ENCODE assay signal across 29 mouse cellular contexts in genomic region chr9:107281241-107281987, GRCm38 (mm10). TPM values are rescaled to one million over a fixed set of nuclear protein-coding genes. Genes with fewer than 3 reads are reported as not detected.
DNase-seq lines count a peak whose midpoint lies in the region; ATAC-seq and TF ChIP-seq lines count a peak whose summit lies in the region.
"Had no signal": no experiment of that assay in that cellular context is flagged by ENCODE, and none has a peak within 500 bp of the region (broad histone marks: within the 10 kb centered on the region; RNA-seq: fewer than 3 reads in every experiment).

No protein-coding gene starts in this region.

- peaks cover 58% of the 10 kb centered on the region for H3K4me1 ChIP-seq in liver, embryonic 12.5 days
- peaks cover 12% of the 10 kb centered on the region; the same call in 1 of the 2 replicates for H3K4me1 ChIP-seq in hindbrain, postnatal 0 days (ENCODE audit: insufficient read depth, low read length)

- H3K4me3 ChIP-seq in liver, embryonic 12.5 days, result no peak overlapping the region
- no peak overlapping the region for H3K4me3 ChIP-seq in hindbrain, postnatal 0 days (ENCODE audit: low read length)
- H3K4me3 ChIP-seq: erythroblast, embryonic 14.5 days; heart, embryonic 10.5 days; heart, embryonic 15.5 days; hindbrain, embryonic 12.5 days; limb, embryonic 10.5 days; limb, embryonic 15.5 days; midbrain, embryonic 15.5 days; neural tube, embryonic 15.5 days; stomach, embryonic 15.5 days had no signal

- ATAC-seq in liver, embryonic 12.5 days, result no peak
- ATAC-seq in hindbrain, postnatal 0 days, result no peak
- ATAC-seq: forebrain, embryonic 16.5 days; intestine, embryonic 16.5 days; midbrain, embryonic 15.5 days had no signal

- H3K27ac ChIP-seq in liver, embryonic 12.5 days, result peak overlapping the region; percentile 40; the same call in 1 of the 2 replicates
- no peak overlapping the region for H3K27ac ChIP-seq in hindbrain, postnatal 0 days
- H3K27ac ChIP-seq: heart, embryonic 10.5 days; hindbrain, embryonic 12.5 days; limb, embryonic 10.5 days; midbrain, embryonic 15.5 days; neural tube, embryonic 15.5 days had no signal

- WGBS in liver, embryonic 12.5 days (ENCODE audit: insufficient replicate concordance), result 67% methylated on average over 5 of the region's 5 CpGs
- WGBS in hindbrain, postnatal 0 days, result 90% methylated on average over 5 of the region's 5 CpGs

- H3K9me3 ChIP-seq in liver, embryonic 12.5 days (replicated peaks), result no peaks in the 10 kb centered on the region
- H3K9me3 ChIP-seq in hindbrain, postnatal 0 days (ENCODE audit: low read length), result no peaks in the 10 kb centered on the region
- H3K9me3 ChIP-seq: heart, embryonic 10.5 days; heart, embryonic 15.5 days; hindbrain, embryonic 12.5 days; limb, embryonic 10.5 days; limb, embryonic 15.5 days; midbrain, embryonic 15.5 days; neural tube, embryonic 15.5 days; stomach, embryonic 15.5 days had no signal

- H3K27me3 ChIP-seq in liver, embryonic 12.5 days (replicated peaks), result no peaks in the 10 kb centered on the region
- H3K27me3 ChIP-seq in hindbrain, postnatal 0 days (ENCODE audit: insufficient read depth, low read length), result no peaks in the 10 kb centered on the region
- H3K27me3 ChIP-seq: heart, embryonic 15.5 days; hindbrain, embryonic 12.5 days; limb, embryonic 15.5 days; midbrain, embryonic 15.5 days; neural tube, embryonic 15.5 days; stomach, embryonic 15.5 days had no signal

- H3K9ac ChIP-seq in liver, embryonic 12.5 days, result no peak overlapping the region
- no peak overlapping the region for H3K9ac ChIP-seq in hindbrain, postnatal 0 days (replicated peaks; ENCODE audit: low read length)
- H3K9ac ChIP-seq: heart, embryonic 15.5 days; hindbrain, embryonic 12.5 days; limb, embryonic 15.5 days; lung, embryonic 14.5 days; midbrain, embryonic 15.5 days; neural tube, embryonic 15.5 days; stomach, embryonic 15.5 days had no signal

- H3K36me3 ChIP-seq in liver, embryonic 12.5 days, result no peaks in the 10 kb centered on the region
- no peaks in the 10 kb centered on the region for H3K36me3 ChIP-seq in hindbrain, postnatal 0 days (ENCODE audit: insufficient read depth, low read length)
- H3K36me3 ChIP-seq: heart, embryonic 10.5 days; heart, embryonic 15.5 days; hindbrain, embryonic 12.5 days; limb, embryonic 10.5 days; limb, embryonic 15.5 days; midbrain, embryonic 15.5 days; neural tube, embryonic 15.5 days; stomach, embryonic 15.5 days had no signal

- no peak for TF ChIP-seq CTCF in hindbrain, postnatal 0 days (IDR thresholded peaks at IDR 0.05; ENCODE audit: low read depth)

- H3K4me2 ChIP-seq in liver, embryonic 12.5 days, result peak overlapping the region; percentile 63; the same call in 1 of the 2 replicates
- H3K4me2 ChIP-seq in hindbrain, postnatal 0 days (ENCODE audit: low read depth, low read length), result no peak overlapping the region
- H3K4me2 ChIP-seq: hindbrain, embryonic 12.5 days; limb, embryonic 15.5 days; midbrain, embryonic 15.5 days; neural tube, embryonic 15.5 days had no signal

- DNase-seq in liver, result no peak
- peak; percentile 81 for DNase-seq in 3T3-L1 (ENCODE audit: low read depth, low spot score)
- peak; percentile 49 for DNase-seq in ES-CJ7 (ENCODE audit: low read depth, low spot score)
- DNase-seq in adipocyte (ENCODE audit: low spot score), result peak; percentile 57
- no peak for DNase-seq in hindbrain, postnatal 0 days (ENCODE audit: low spot score)
- DNase-seq in heart, adult 9 months (ENCODE audit: low spot score in 2 of 2), result no peak
- no peak for DNase-seq in adrenal gland, adult 18-20 months (ENCODE audit: low spot score in 2 of 2)
- DNase-seq: cerebellum, adult 11-12 months; cerebellum, adult 9-11 months; gastrocnemius, postnatal 10 days; kidney, adult 8-10 months; kidney, postnatal 10 days; lung, embryonic 14.5 days; lung, postnatal 4 days; retina, postnatal 1 day; right cerebral cortex, postnatal 14 days had no signal

RNA-seq across cellular contexts. Expression of gene Mapkapk3, which starts 8.3 kb away (rescaled TPM):
- 12.5 and 13.2 TPM in 2 replicates for polyA plus RNA-seq in liver, embryonic 12.5 days (2016; fragmentation: Nextera tagmentation; extraction: Ambion mirVana)
- total RNA-seq in hindbrain, postnatal 0 days (2014; rRNA removed), result 3.5 and 3.8 TPM in 2 replicates
- polyA plus RNA-seq in hindbrain, postnatal 0 days (2015; fragmentation: Nextera tagmentation; extraction: Ambion mirVana), result 2.6 and 3.0 TPM in 2 replicates
- total RNA-seq in adrenal gland, adult 18-20 months (2021), result 10 to 100 TPM; 42.8 to 55.6 TPM

RNA-seq across cellular contexts. Expression of gene Cish, which starts 14.4 kb away (rescaled TPM):
- 16.2 and 18.1 TPM in 2 replicates for polyA plus RNA-seq in liver, embryonic 12.5 days (2016; fragmentation: Nextera tagmentation; extraction: Ambion mirVana)
- total RNA-seq in hindbrain, postnatal 0 days (2014; rRNA removed), result 2.8 and 5.3 TPM in 2 replicates
- polyA plus RNA-seq in hindbrain, postnatal 0 days (2015; fragmentation: Nextera tagmentation; extraction: Ambion mirVana), result 8.6 and 8.8 TPM in 2 replicates
- 1 to 10 TPM; 7.9 to 9.9 TPM for total RNA-seq in adrenal gland, adult 18-20 months (2021)

RNA-seq across cellular contexts. Expression of gene Dock3, which starts 49.7 kb away (rescaled TPM):
- 0.12 and 0.18 TPM in 2 replicates for polyA plus RNA-seq in liver, embryonic 12.5 days (2016; fragmentation: Nextera tagmentation; extraction: Ambion mirVana)
- total RNA-seq in hindbrain, postnatal 0 days (2014; rRNA removed), result 43.4 and 52.4 TPM in 2 replicates
- 21.6 and 23.9 TPM in 2 replicates for polyA plus RNA-seq in hindbrain, postnatal 0 days (2015; fragmentation: Nextera tagmentation; extraction: Ambion mirVana)
- 1 to 10 TPM; 3.1 to 3.7 TPM for total RNA-seq in adrenal gland, adult 18-20 months (2021)
- polyA plus RNA-seq: erythroblast, embryonic 14.5 days had no signal

RNA-seq across cellular contexts. Expression of gene Hemk1, which starts 56.7 kb away (rescaled TPM):
- polyA plus RNA-seq in liver, embryonic 12.5 days (2016; fragmentation: Nextera tagmentation; extraction: Ambion mirVana), result 4.9 and 5.0 TPM in 2 replicates
- total RNA-seq in hindbrain, postnatal 0 days (2014; rRNA removed), result 14.8 and 18.1 TPM in 2 replicates
- polyA plus RNA-seq in hindbrain, postnatal 0 days (2015; fragmentation: Nextera tagmentation; extraction: Ambion mirVana), result 13.6 and 16.4 TPM in 2 replicates
- total RNA-seq in adrenal gland, adult 18-20 months (2021), result 10 to 100 TPM; 12.9 to 17.4 TPM

RNA-seq across cellular contexts. Expression of gene 6430571L13Rik, which starts 59.0 kb away (rescaled TPM):
- polyA plus RNA-seq in liver, embryonic 12.5 days (2016; fragmentation: Nextera tagmentation; extraction: Ambion mirVana), result 0.06 and 0.10 TPM in 2 replicates
- total RNA-seq in hindbrain, postnatal 0 days (2014; rRNA removed), result 12.5 and 27.7 TPM in 2 replicates
- 10.9 and 11.2 TPM in 2 replicates for polyA plus RNA-seq in hindbrain, postnatal 0 days (2015; fragmentation: Nextera tagmentation; extraction: Ambion mirVana)
- 1 to 10 TPM in 1 of 2 experiments, under 1 TPM in 1; 0.30 to 1.3 TPM for total RNA-seq in adrenal gland, adult 18-20 months (2021)
- total RNA-seq: granulocyte monocyte progenitor cell, adult 5-6 weeks had no signal
- polyA plus RNA-seq: erythroblast, embryonic 14.5 days had no signal

Comparison
In these comparisons a context has a peak if more than half of its experiments do, and no peak if none do; other contexts are left out.
1. DNase-seq: peak in 3T3-L1 (single experiment), ES-CJ7 (single experiment) and adipocyte (single experiment); none in liver (single experiment), hindbrain, postnatal 0 days (single experiment), heart, adult 9 months (0 of 2) and adrenal gland, adult 18-20 months (0 of 2).